Mouse (Mus musculus): Measurements from ENCODE around the gene Ikzf1. TPM values are rescaled to one million over a fixed set of nuclear protein-coding genes. Genes with fewer than 3 reads are reported as not detected.

Gene Ikzf1
- polyA plus RNA-seq, 1 experiment from 2014 or later: 1.5 TPM

- H3K4me3 ChIP-seq (ENCODE audit: control insufficient read depth in 1 of 2, insufficient read depth in 1 of 2, low read depth in 1 of 2, low read length in 2 of 2): no peak overlapping the region
- WGBS: 79% methylated on average over 5 of the region's 5 CpGs
- ATAC-seq (ENCODE audit: insufficient number of reproducible peaks, insufficient read depth, low FRiP score, low read depth): no peak
- no peak overlapping the region for H3K9ac ChIP-seq (ENCODE audit: low read length)
- H3K27me3 ChIP-seq (ENCODE audit: control insufficient read depth, insufficient read depth, low read length): 0 out of 2 replicates have a peak, but pooled peaks cover 6% of the 10 kb centered on the region
- H3K27ac ChIP-seq (replicated peaks in 1 of 2; ENCODE audit: control insufficient read depth in 1 of 2, insufficient read depth in 1 of 2, low read depth in 2 of 2, low read length in 2 of 2): no peak overlapping the region
- H3K4me2 ChIP-seq (ENCODE audit: low read length): no peak overlapping the region
- H3K36me3 ChIP-seq (ENCODE audit: control insufficient read depth, insufficient read depth, low read length): no peaks in the 10 kb centered on the region
- H3K4me1 ChIP-seq (ENCODE audit: control insufficient read depth in 2 of 2, insufficient read depth in 2 of 2, low read length in 2 of 2): no peaks in the 10 kb centered on the region
- H3K9me3 ChIP-seq (ENCODE audit: control insufficient read depth, low read length): no peaks in the 10 kb centered on the region
Observed at GRCm38 (mm10) chr11:11751091-11751490, 66.3 kb downstream of the Ikzf1 start.

- H3K4me1 ChIP-seq (ENCODE audit: control insufficient read depth in 2 of 2, insufficient read depth in 2 of 2, low read length in 2 of 2): no peaks in the 10 kb centered on the region
- no peak overlapping the region for H3K4me3 ChIP-seq (ENCODE audit: control insufficient read depth in 1 of 2, insufficient read depth in 1 of 2, low read depth in 1 of 2, low read length in 2 of 2)
- H3K9me3 ChIP-seq (ENCODE audit: control insufficient read depth, low read length): no peaks in the 10 kb centered on the region
- no peak overlapping the region for H3K27ac ChIP-seq (replicated peaks in 1 of 2; ENCODE audit: control insufficient read depth in 1 of 2, insufficient read depth in 1 of 2, low read depth in 2 of 2, low read length in 2 of 2)
- no peak overlapping the region for H3K9ac ChIP-seq (ENCODE audit: low read length)
- 86% methylated on average over 5 of the region's 5 CpGs for WGBS
- ATAC-seq (ENCODE audit: insufficient number of reproducible peaks, insufficient read depth, low FRiP score, low read depth): no peak
- H3K36me3 ChIP-seq (ENCODE audit: control insufficient read depth, insufficient read depth, low read length): no peaks in the 10 kb centered on the region
- H3K27me3 ChIP-seq (ENCODE audit: control insufficient read depth, insufficient read depth, low read length): 0 out of 2 replicates have a peak, but pooled peaks cover 6% of the 10 kb centered on the region
- H3K4me2 ChIP-seq (ENCODE audit: low read length): no peak overlapping the region
Observed at GRCm38 (mm10) chr11:11752859-11753258, 68.1 kb downstream of the Ikzf1 start.

- ATAC-seq (ENCODE audit: insufficient number of reproducible peaks, insufficient read depth, low FRiP score, low read depth): no peak
- no peaks in the 10 kb centered on the region for H3K36me3 ChIP-seq (ENCODE audit: control insufficient read depth, insufficient read depth, low read length)
- no peak overlapping the region for H3K4me2 ChIP-seq (ENCODE audit: low read length)
- H3K4me3 ChIP-seq (ENCODE audit: control insufficient read depth in 1 of 2, insufficient read depth in 1 of 2, low read depth in 1 of 2, low read length in 2 of 2): no peak overlapping the region
- H3K9me3 ChIP-seq (ENCODE audit: control insufficient read depth, low read length): no peaks in the 10 kb centered on the region
- H3K9ac ChIP-seq (ENCODE audit: low read length): no peak overlapping the region
- 0 out of 2 replicates have a peak, but pooled peaks cover 4% of the 10 kb centered on the region for H3K27me3 ChIP-seq (ENCODE audit: control insufficient read depth, insufficient read depth, low read length)
- no peak overlapping the region for H3K27ac ChIP-seq (replicated peaks in 1 of 2; ENCODE audit: control insufficient read depth in 1 of 2, insufficient read depth in 1 of 2, low read depth in 2 of 2, low read length in 2 of 2)
- WGBS: 68% methylated on average over 6 of the region's 6 CpGs
- H3K4me1 ChIP-seq (ENCODE audit: control insufficient read depth in 2 of 2, insufficient read depth in 2 of 2, low read length in 2 of 2): no peaks in the 10 kb centered on the region
Observed at GRCm38 (mm10) chr11:11758121-11758520, 73.3 kb downstream of the Ikzf1 start.

- no peak overlapping the region for H3K4me2 ChIP-seq (ENCODE audit: low read length)
- 0 out of 2 replicates have a peak, but pooled peaks cover 2% of the 10 kb centered on the region for H3K27me3 ChIP-seq (ENCODE audit: control insufficient read depth, insufficient read depth, low read length)
- no peaks in the 10 kb centered on the region for H3K36me3 ChIP-seq (ENCODE audit: control insufficient read depth, insufficient read depth, low read length)
- H3K4me3 ChIP-seq (ENCODE audit: control insufficient read depth in 1 of 2, insufficient read depth in 1 of 2, low read depth in 1 of 2, low read length in 2 of 2): no peak overlapping the region
- no peaks in the 10 kb centered on the region for H3K9me3 ChIP-seq (ENCODE audit: control insufficient read depth, low read length)
- H3K27ac ChIP-seq (replicated peaks in 1 of 2; ENCODE audit: control insufficient read depth in 1 of 2, insufficient read depth in 1 of 2, low read depth in 2 of 2, low read length in 2 of 2): no peak overlapping the region
- no peaks in the 10 kb centered on the region for H3K4me1 ChIP-seq (ENCODE audit: control insufficient read depth in 2 of 2, insufficient read depth in 2 of 2, low read length in 2 of 2)
- H3K9ac ChIP-seq (ENCODE audit: low read length): no peak overlapping the region
- no peak for ATAC-seq (ENCODE audit: insufficient number of reproducible peaks, insufficient read depth, low FRiP score, low read depth)
- WGBS: 88% methylated on average over 1 of the region's 1 CpGs
Observed at GRCm38 (mm10) chr11:11758883-11759282, 74.1 kb downstream of the Ikzf1 start.

GRCm38 (mm10) chr11:11763211-11763666 is 78.4 kb downstream of the Ikzf1 start:
- no peaks in the 10 kb centered on the region for H3K36me3 ChIP-seq (ENCODE audit: control insufficient read depth, insufficient read depth, low read length)
- no peak overlapping the region for H3K9ac ChIP-seq (ENCODE audit: low read length)
- H3K9me3 ChIP-seq (ENCODE audit: control insufficient read depth, low read length): no peaks in the 10 kb centered on the region
- no peak for ATAC-seq (ENCODE audit: insufficient number of reproducible peaks, insufficient read depth, low FRiP score, low read depth)
- no peak overlapping the region for H3K4me3 ChIP-seq (ENCODE audit: control insufficient read depth in 1 of 2, insufficient read depth in 1 of 2, low read depth in 1 of 2, low read length in 2 of 2)
- no peaks in the 10 kb centered on the region for H3K27me3 ChIP-seq (ENCODE audit: control insufficient read depth, insufficient read depth, low read length)
- H3K27ac ChIP-seq (replicated peaks in 1 of 2; ENCODE audit: control insufficient read depth in 1 of 2, insufficient read depth in 1 of 2, low read depth in 2 of 2, low read length in 2 of 2): no peak overlapping the region
- H3K4me1 ChIP-seq (ENCODE audit: control insufficient read depth in 2 of 2, insufficient read depth in 2 of 2, low read length in 2 of 2): no peaks in the 10 kb centered on the region
- no peak overlapping the region for H3K4me2 ChIP-seq (ENCODE audit: low read length)
- 66% methylated on average over 4 of the region's 4 CpGs for WGBS

- no peaks in the 10 kb centered on the region for H3K4me1 ChIP-seq (ENCODE audit: control insufficient read depth in 2 of 2, insufficient read depth in 2 of 2, low read length in 2 of 2)
- 72% methylated on average over 1 of the region's 1 CpGs for whole genome bisulfite sequencing
- no peaks in the 10 kb centered on the region for H3K27me3 ChIP-seq (ENCODE audit: control insufficient read depth, insufficient read depth, low read length)
- H3K4me3 ChIP-seq (ENCODE audit: control insufficient read depth in 1 of 2, insufficient read depth in 1 of 2, low read depth in 1 of 2, low read length in 2 of 2): no peak overlapping the region
- no peaks in the 10 kb centered on the region for H3K36me3 ChIP-seq (ENCODE audit: control insufficient read depth, insufficient read depth, low read length)
- no peak overlapping the region for H3K9ac ChIP-seq (ENCODE audit: low read length)
- no peaks in the 10 kb centered on the region for H3K9me3 ChIP-seq (ENCODE audit: control insufficient read depth, low read length)
- no peak overlapping the region for H3K4me2 ChIP-seq (ENCODE audit: low read length)
- no peak overlapping the region for H3K27ac ChIP-seq (replicated peaks in 1 of 2; ENCODE audit: control insufficient read depth in 1 of 2, insufficient read depth in 1 of 2, low read depth in 2 of 2, low read length in 2 of 2)
- ATAC-seq (ENCODE audit: insufficient number of reproducible peaks, insufficient read depth, low FRiP score, low read depth): no peak
Observed at GRCm38 (mm10) chr11:11765414-11765813, 80.6 kb downstream of the Ikzf1 start.

GRCm38 (mm10) chr11:11766105-11766504 is 81.3 kb downstream of the Ikzf1 start:
- ATAC-seq (ENCODE audit: insufficient number of reproducible peaks, insufficient read depth, low FRiP score, low read depth): no peak
- Histone ChIP-seq H3K27me3 (ENCODE audit: control insufficient read depth, insufficient read depth, low read length) (no peaks in the 10 kb centered on the region), H3K4me1 (ENCODE audit: control insufficient read depth in 2 of 2, insufficient read depth in 2 of 2, low read length in 2 of 2) (no peaks in the 10 kb centered on the region), H3K4me2 (ENCODE audit: low read length) (no peak overlapping the region), H3K9me3 (ENCODE audit: control insufficient read depth, low read length) (no peaks in the 10 kb centered on the region), H3K36me3 (ENCODE audit: control insufficient read depth, insufficient read depth, low read length) (no peaks in the 10 kb centered on the region), H3K4me3 (ENCODE audit: control insufficient read depth in 1 of 2, insufficient read depth in 1 of 2, low read depth in 1 of 2, low read length in 2 of 2) (no peak overlapping the region), H3K27ac (replicated peaks in 1 of 2; ENCODE audit: control insufficient read depth in 1 of 2, insufficient read depth in 1 of 2, low read depth in 2 of 2, low read length in 2 of 2) (no peak overlapping the region), H3K9ac (ENCODE audit: low read length) (no peak overlapping the region)
- WGBS: 86% methylated on average over 1 of the region's 1 CpGs

GRCm38 (mm10) chr11:11766736-11767135 is 81.9 kb downstream of the Ikzf1 start:
- no peaks in the 10 kb centered on the region for H3K9me3 ChIP-seq (ENCODE audit: control insufficient read depth, low read length)

More at GRCm38 (mm10) chr11:11766736-11767135, 81.9 kb downstream of the Ikzf1 start:
- no peak for ATAC-seq (ENCODE audit: insufficient number of reproducible peaks, insufficient read depth, low FRiP score, low read depth)
- no peaks in the 10 kb centered on the region for H3K36me3 ChIP-seq (ENCODE audit: control insufficient read depth, insufficient read depth, low read length)
- no peaks in the 10 kb centered on the region for H3K4me1 ChIP-seq (ENCODE audit: control insufficient read depth in 2 of 2, insufficient read depth in 2 of 2, low read length in 2 of 2)
- no peak overlapping the region for H3K9ac ChIP-seq (ENCODE audit: low read length)
- H3K27ac ChIP-seq (replicated peaks in 1 of 2; ENCODE audit: control insufficient read depth in 1 of 2, insufficient read depth in 1 of 2, low read depth in 2 of 2, low read length in 2 of 2): no peak overlapping the region
- no peak overlapping the region for H3K4me3 ChIP-seq (ENCODE audit: control insufficient read depth in 1 of 2, insufficient read depth in 1 of 2, low read depth in 1 of 2, low read length in 2 of 2)
- H3K27me3 ChIP-seq (ENCODE audit: control insufficient read depth, insufficient read depth, low read length): no peaks in the 10 kb centered on the region
- no peak overlapping the region for H3K4me2 ChIP-seq (ENCODE audit: low read length)

Data from heart, embryonic 14.5 days (tissue).